Mouse (Mus musculus): ENCODE data around the gene Tnfrsf1b. TPM values are rescaled to one million over a fixed set of nuclear protein-coding genes. Genes with fewer than 3 reads are reported as not detected.
A peak's percentile ranks its signal among the peaks of the same experiment; 100 is the strongest.

Gene Tnfrsf1b
- polyA plus RNA-seq, 1 experiment = 14.0 TPM

DNA sequence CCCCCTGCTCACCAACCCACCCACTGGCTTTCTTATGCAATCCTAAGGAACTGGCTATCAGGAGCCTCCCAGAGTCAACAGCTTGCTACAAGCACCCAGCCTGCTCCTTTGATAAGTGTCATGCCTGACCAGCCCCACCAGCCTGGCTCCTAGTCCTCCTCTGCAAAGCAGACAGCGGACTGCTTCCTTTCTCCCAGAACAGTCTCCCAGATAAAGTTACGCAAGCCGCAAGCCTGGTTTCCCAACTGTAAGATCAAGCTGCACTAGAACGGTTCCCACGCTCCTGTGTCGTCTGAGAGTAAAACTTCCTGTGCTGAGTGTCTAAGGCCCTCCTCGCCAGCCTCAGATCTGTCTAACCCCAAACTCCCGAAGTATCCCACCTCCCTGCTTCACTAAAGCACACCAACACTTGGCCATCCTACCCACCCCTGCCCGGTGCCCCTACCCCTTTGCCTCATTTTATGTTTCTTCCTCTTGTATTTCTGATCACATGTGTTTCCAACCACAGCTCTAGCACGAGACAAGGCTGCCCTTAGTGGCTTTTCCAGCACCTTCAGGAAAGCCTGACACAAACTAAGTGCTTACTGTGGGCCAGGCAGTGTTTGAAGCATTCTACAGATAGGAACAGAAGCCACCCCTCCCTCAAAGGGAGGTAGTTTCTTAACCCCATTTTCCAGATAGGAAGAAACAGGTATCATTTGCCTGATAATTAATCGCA is 46.5 kb downstream of the Tnfrsf1b start:
- Histone ChIP-seq H3K4me1 (ENCODE audit: control insufficient read depth, insufficient read depth, low read length) (peaks cover 7% of the 10 kb centered on the region; the same call in 1 of the 2 replicates), H3K27ac (ENCODE audit: control insufficient read depth, insufficient read depth, low read depth, low read length, poor library complexity) (peak overlapping the region; percentile 52), H3K4me3 (replicated peaks; ENCODE audit: control insufficient read depth, low read depth, low read length) (no peak overlapping the region)
- no peak for TF ChIP-seq POLR2A (IDR thresholded peaks at IDR 0.05; ENCODE audit: borderline replicate concordance, control insufficient read depth, low read depth, low read length)
- no peak for TF ChIP-seq CTCF (IDR thresholded peaks at IDR 0.05; ENCODE audit: control insufficient read depth, insufficient read depth, low read length)
- WGBS = 7% methylated on average over 11 of the region's 11 CpGs

DNA sequence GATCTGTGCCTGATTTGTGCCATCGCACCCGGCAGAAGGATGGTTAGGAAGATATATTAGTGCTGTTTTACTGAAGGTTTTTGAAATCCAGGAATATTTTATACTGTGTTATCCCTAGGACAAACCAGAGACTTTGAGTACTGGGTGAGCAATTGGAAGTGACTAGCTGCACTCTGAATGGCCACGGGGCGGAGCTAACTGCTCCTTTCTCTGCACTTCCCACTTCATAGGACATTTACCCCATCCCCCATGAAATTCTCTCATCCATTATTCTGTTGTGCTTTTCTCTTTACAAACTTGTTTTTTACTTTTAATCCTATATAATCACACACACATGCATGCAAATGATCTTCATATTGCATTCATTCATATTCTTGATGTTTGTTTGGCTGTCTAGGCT is 50.1 kb downstream of the Tnfrsf1b start:
- Histone ChIP-seq H3K4me1 (ENCODE audit: control insufficient read depth, insufficient read depth, low read length) (peaks cover 7% of the 10 kb centered on the region; the same call in 1 of the 2 replicates), H3K27ac (ENCODE audit: control insufficient read depth, insufficient read depth, low read depth, low read length, poor library complexity) (no peak overlapping the region), H3K4me3 (replicated peaks; ENCODE audit: control insufficient read depth, low read depth, low read length) (no peak overlapping the region)
- TF ChIP-seq CTCF (IDR thresholded peaks at IDR 0.05; ENCODE audit: control insufficient read depth, insufficient read depth, low read length) (peak; percentile 54; the same call in 1 of the 2 replicates), POLR2A (IDR thresholded peaks at IDR 0.05; ENCODE audit: borderline replicate concordance, control insufficient read depth, low read depth, low read length) (no peak)
- 52% methylated on average over 4 of the region's 4 CpGs for WGBS

DNA sequence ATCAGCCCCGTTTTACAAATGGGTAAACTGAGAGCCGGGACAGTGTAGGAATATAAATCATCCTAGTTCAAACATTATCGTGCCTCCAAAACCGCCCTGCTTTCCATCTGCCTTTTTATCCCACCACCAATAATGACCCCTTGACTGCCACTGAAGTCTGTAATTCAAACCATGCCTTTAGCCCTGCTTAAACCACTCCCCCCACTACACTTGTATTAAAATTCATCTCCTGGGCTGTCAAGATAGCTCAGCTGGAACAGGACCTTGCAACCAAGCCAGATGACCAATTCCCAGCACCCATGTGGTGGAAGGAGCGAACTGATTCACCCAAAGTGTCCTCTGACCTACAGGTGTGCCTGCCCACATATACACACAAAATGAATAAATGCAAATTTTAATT is 51.5 kb downstream of the Tnfrsf1b start:
- TF ChIP-seq CTCF (IDR thresholded peaks at IDR 0.05; ENCODE audit: control insufficient read depth, insufficient read depth, low read length) (no peak), POLR2A (IDR thresholded peaks at IDR 0.05; ENCODE audit: borderline replicate concordance, control insufficient read depth, low read depth, low read length) (no peak)
- Histone ChIP-seq H3K4me3 (replicated peaks; ENCODE audit: control insufficient read depth, low read depth, low read length) (no peak overlapping the region), H3K4me1 (ENCODE audit: control insufficient read depth, insufficient read depth, low read length) (peaks cover 5% of the 10 kb centered on the region; the same call in 1 of the 2 replicates), H3K27ac (ENCODE audit: control insufficient read depth, insufficient read depth, low read depth, low read length, poor library complexity) (peak overlapping the region; percentile 76; the same call in 1 of the 2 replicates)
- WGBS = 24% methylated on average over 5 of the region's 5 CpGs

DNA sequence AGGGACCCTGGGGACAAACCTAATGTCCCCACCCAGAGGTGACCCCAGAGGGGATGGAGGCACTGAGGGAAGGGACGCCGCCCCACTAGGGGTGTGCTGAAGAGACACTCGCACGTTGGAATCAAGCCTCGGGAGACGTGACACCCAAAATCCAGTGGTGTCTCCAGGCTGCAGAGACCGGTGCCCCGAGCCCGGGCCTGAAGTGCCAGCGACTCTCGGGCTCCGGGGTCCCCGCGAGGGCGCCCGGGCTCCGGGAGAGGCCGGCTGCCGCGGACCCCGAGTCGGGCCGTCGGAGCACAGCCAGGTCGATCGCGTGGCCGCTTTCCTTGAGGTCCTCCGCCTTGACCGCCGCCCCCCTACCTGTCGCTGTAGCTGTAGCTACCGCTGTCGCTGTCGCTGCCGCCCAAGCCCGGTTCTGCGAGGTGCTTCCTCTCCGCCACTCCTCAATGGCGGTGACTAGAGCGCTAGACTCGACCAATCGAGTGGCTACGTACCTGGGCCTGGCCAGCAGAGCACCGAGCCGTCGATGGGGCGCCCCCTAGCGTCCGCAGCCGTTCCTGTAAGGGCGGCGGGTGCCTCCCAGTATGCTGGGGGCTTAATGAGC is 52.0 kb downstream of the Tnfrsf1b start, which contains the start of gene Vps13d:
Gene Vps13d (minus strand): TSS at position 447 of the 604 bp plus-strand sequence.
- under 1% methylated on average over 53 of the region's 53 CpGs for WGBS
- TF ChIP-seq POLR2A (IDR thresholded peaks at IDR 0.05; ENCODE audit: borderline replicate concordance, control insufficient read depth, low read depth, low read length) = peak; percentile 97
- TF ChIP-seq CTCF (IDR thresholded peaks at IDR 0.05; ENCODE audit: control insufficient read depth, insufficient read depth, low read length) = peak; percentile 95
- peak within 1 kb of the TSS; percentile 96 for H3K4me3 ChIP-seq (replicated peaks; ENCODE audit: control insufficient read depth, low read depth, low read length)
- H3K4me1 ChIP-seq (ENCODE audit: control insufficient read depth, insufficient read depth, low read length) = peaks cover 3% of the 10 kb centered on the region; the same call in 1 of the 2 replicates
- peak within 1 kb of the TSS; percentile 76 for H3K27ac ChIP-seq (ENCODE audit: control insufficient read depth, insufficient read depth, low read depth, low read length, poor library complexity)

DNA sequence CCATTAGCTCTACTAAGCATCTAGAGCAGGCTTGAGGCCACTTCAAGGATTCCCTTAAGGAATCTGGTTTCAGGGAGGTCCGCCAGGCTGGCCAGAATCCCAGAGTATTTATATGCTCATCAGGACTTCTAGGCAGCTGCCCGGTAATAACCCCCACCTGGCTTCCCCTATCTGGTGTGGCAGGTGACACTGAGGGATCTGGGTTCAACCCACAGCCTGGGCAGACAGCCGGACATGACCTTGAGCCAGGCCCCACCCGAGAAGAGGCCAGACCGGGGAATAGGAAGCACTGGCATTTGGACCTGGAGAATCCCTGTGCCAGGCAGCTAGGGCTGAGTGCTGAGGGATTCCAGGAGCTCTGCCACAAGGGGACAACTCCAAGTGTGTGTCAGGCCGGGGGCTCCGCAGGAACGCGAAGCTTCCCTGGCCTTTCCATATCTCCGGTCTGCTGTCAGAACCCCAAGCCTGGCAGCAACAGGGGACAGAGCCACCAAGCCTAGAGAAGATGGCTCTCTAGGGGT is 52.6 kb downstream of the Tnfrsf1b start:
- TF ChIP-seq CTCF (IDR thresholded peaks at IDR 0.05; ENCODE audit: control insufficient read depth, insufficient read depth, low read length) (no peak), POLR2A (IDR thresholded peaks at IDR 0.05; ENCODE audit: borderline replicate concordance, control insufficient read depth, low read depth, low read length) (no peak)
- WGBS = 2% methylated on average over 10 of the region's 10 CpGs
- H3K4me3 ChIP-seq (replicated peaks; ENCODE audit: control insufficient read depth, low read depth, low read length) = peak overlapping the region; percentile 96
- H3K4me1 ChIP-seq (ENCODE audit: control insufficient read depth, insufficient read depth, low read length) = peaks cover 1% of the 10 kb centered on the region; the same call in 1 of the 2 replicates
- H3K27ac ChIP-seq (ENCODE audit: control insufficient read depth, insufficient read depth, low read depth, low read length, poor library complexity) = peak overlapping the region; percentile 76; the same call in 1 of the 2 replicates

DNA sequence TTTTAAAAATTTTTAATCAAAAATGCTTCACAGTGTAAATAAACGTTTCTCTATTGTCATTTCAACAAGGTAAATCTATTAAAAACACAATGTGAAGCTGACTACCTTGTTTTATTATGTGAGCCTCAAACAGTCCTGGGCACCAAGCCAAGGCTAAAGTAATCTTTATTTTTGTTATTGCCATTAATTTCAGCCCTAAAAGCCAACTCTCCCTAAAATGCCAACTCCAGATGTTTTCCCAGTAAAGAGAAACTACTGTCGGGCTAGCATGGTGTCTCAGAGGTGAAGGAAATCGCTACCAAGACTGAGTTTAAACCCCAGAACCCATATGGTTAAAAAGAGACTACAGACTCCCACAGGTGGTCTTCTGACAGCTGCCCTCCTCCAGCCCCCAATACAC is 53.3 kb downstream of the Tnfrsf1b start:
- no peak for TF ChIP-seq POLR2A (IDR thresholded peaks at IDR 0.05; ENCODE audit: borderline replicate concordance, control insufficient read depth, low read depth, low read length)
- TF ChIP-seq CTCF (IDR thresholded peaks at IDR 0.05; ENCODE audit: control insufficient read depth, insufficient read depth, low read length) = no peak
- no peak overlapping the region for H3K4me3 ChIP-seq (replicated peaks; ENCODE audit: control insufficient read depth, low read depth, low read length)
- WGBS = 41% methylated on average over 3 of the region's 3 CpGs
- peaks cover 1% of the 10 kb centered on the region; the same call in 1 of the 2 replicates for H3K4me1 ChIP-seq (ENCODE audit: control insufficient read depth, insufficient read depth, low read length)
- no peak overlapping the region for H3K27ac ChIP-seq (ENCODE audit: control insufficient read depth, insufficient read depth, low read depth, low read length, poor library complexity)

DNA sequence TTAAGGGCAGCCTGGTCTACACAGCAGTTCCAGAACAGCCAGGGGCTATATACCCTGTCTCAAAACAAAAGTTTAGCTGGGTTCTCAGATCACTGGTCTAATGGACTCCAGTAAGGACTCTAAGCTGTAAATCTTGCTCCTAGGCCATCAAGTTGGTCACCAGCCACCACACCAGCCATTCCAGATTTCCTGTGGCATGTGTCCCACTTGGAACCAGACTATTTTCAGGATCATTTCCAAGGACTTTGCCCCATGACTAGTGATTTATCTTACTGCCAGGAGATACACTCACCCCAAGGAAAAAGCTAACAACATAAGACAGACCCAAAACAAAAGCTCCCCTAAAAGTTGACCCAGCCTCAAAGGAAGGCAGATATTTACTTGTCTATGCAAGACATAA is 54.0 kb downstream of the Tnfrsf1b start:
- TF ChIP-seq CTCF (IDR thresholded peaks at IDR 0.05; ENCODE audit: control insufficient read depth, insufficient read depth, low read length) = no peak
- TF ChIP-seq POLR2A (IDR thresholded peaks at IDR 0.05; ENCODE audit: borderline replicate concordance, control insufficient read depth, low read depth, low read length) = no peak
- Histone ChIP-seq H3K27ac (ENCODE audit: control insufficient read depth, insufficient read depth, low read depth, low read length, poor library complexity) (no peak overlapping the region), H3K4me1 (ENCODE audit: control insufficient read depth, insufficient read depth, low read length) (peaks cover 1% of the 10 kb centered on the region; the same call in 1 of the 2 replicates), H3K4me3 (replicated peaks; ENCODE audit: control insufficient read depth, low read depth, low read length) (no peak overlapping the region)

DNA sequence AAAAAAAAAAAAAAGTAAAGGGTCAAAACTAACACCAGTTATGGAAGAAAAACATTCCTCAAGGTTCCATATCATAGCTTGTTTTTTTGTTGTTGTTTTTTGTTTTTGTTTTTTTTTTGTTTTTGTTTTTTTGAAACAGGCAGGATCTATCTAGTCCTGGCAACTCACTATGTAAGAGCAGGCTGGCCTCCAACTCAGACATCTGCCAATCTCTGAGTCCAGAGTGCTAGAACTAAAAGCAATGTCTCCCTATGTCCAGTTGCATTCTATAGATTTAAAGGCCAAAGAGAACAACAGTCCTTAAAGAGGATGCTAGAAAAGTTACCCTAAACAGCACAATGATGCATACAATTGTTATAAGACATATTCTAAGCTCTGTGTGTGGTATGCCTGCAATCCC is 58.1 kb downstream of the Tnfrsf1b start:
- no peak overlapping the region for H3K27ac ChIP-seq (ENCODE audit: control insufficient read depth, insufficient read depth, low read depth, low read length, poor library complexity)
- no peaks in the 10 kb centered on the region for H3K4me1 ChIP-seq (ENCODE audit: control insufficient read depth, insufficient read depth, low read length)
- TF ChIP-seq POLR2A (IDR thresholded peaks at IDR 0.05; ENCODE audit: borderline replicate concordance, control insufficient read depth, low read depth, low read length) = no peak
- TF ChIP-seq CTCF (IDR thresholded peaks at IDR 0.05; ENCODE audit: control insufficient read depth, insufficient read depth, low read length) = no peak
- H3K4me3 ChIP-seq (replicated peaks; ENCODE audit: control insufficient read depth, low read depth, low read length) = no peak overlapping the region
